Mouse (Mus musculus) cerebellum, adult 2 months (tissue): ENCODE data around the gene Cnr2. TPM values are rescaled to one million over a fixed set of nuclear protein-coding genes. Genes with fewer than 3 reads are reported as not detected.

Source experiments
- DNase-seq, 2 experiments: peaks; one replicate each; pipeline ENCODE4 v3.0.0; 2021
- H3K27ac ChIP-seq: fragments of 200-500 bp; 2 replicates; pipeline ENCODE4 v1.5.1; 2012; ENCODE audit warnings: low read length, control low read depth, inconsistent platforms; ENCODE audit not compliant: insufficient read depth
- H3K27me3 ChIP-seq: fragments of 200-500 bp; 2 replicates; pipeline ENCODE4 v1.6.1; 2012; ENCODE audit warnings: inconsistent platforms, mild to moderate bottlenecking, low read length, moderate library complexity; ENCODE audit not compliant: control insufficient read depth, insufficient read depth
- H3K4me1 ChIP-seq: fragments of 200-500 bp; 2 replicates; pipeline ENCODE4 v1.6.1; 2011; ENCODE audit warnings: low read length; ENCODE audit not compliant: control insufficient read depth, insufficient read depth
- H3K4me3 ChIP-seq: fragments of 200-500 bp; replicated peaks from 2 replicates; pipeline ENCODE3; 2011; ENCODE audit warnings: mild to moderate bottlenecking, low read depth, low read length, control low read depth; ENCODE audit not compliant: insufficient read depth
- CTCF ChIP-seq: fragments of 200-500 bp; IDR thresholded peaks from 2 replicates; pipeline ENCODE4 v1.5.1; 2011; ENCODE audit warnings: low read depth, mild to moderate bottlenecking, control low read depth, low read length, moderate library complexity, borderline replicate concordance; ENCODE audit not compliant: insufficient read depth
- POLR2A ChIP-seq: fragments of 200-500 bp; IDR thresholded peaks from 2 replicates; pipeline ENCODE4 v1.6.1; 2011; ENCODE audit warnings: low read length, control low read depth, borderline replicate concordance; ENCODE audit not compliant: insufficient read depth
- WGBS: fragments of 180-500 bp; shearing (Covaris S2); methylation state at CpG from one replicate; pipeline ENCODE4 v1.1.7; 2018; 5-methylcytosine and 5-hydroxymethylcytosine counted together
- polyA plus RNA-seq: library from polyadenylated mRNA; depleted of rRNA; stranded (reverse); fragments of >200 nt; gene quantifications from 2 replicates; pipeline ENCODE4 v1.2.3, GENCODE M21; 2012

Gene Cnr2
- polyA plus RNA-seq, 1 experiment, result 0.05 TPM

- TF ChIP-seq CTCF (no peak), POLR2A (no peak)
- no peak overlapping the region for H3K4me3 ChIP-seq
- no peaks in the 10 kb centered on the region for H3K4me1 ChIP-seq
- H3K27me3 ChIP-seq, result no peaks in the 10 kb centered on the region
- no peak overlapping the region for H3K27ac ChIP-seq
- 73% methylated on average over 5 of the region's 5 CpGs for WGBS
- no peak for DNase-seq
These were observed 4.8 kb downstream of the Cnr2 start for GRCm38 (mm10) chr4:135900008-135900407.

- Histone ChIP-seq H3K27ac (no peak overlapping the region), H3K4me1 (no peaks in the 10 kb centered on the region), H3K4me3 (no peak overlapping the region), H3K27me3 (no peaks in the 10 kb centered on the region)
- DNase-seq, result no peak
- no peak for TF ChIP-seq POLR2A
- no peak for TF ChIP-seq CTCF
- WGBS, result 72% methylated on average over 4 of the region's 4 CpGs
These were observed 7.5 kb downstream of the Cnr2 start for GRCm38 (mm10) chr4:135902606-135903242.

- no peak overlapping the region for H3K27ac ChIP-seq
- DNase-seq, result no peak
- H3K4me3 ChIP-seq, result no peak overlapping the region
- no peak for TF ChIP-seq POLR2A
- no peak for TF ChIP-seq CTCF
- no peaks in the 10 kb centered on the region for H3K4me1 ChIP-seq
- no peaks in the 10 kb centered on the region for H3K27me3 ChIP-seq
- 68% methylated on average over 1 of the region's 1 CpGs for WGBS
These were observed 9.6 kb downstream of the Cnr2 start for GRCm38 (mm10) chr4:135904810-135905209.

- 65% methylated on average over 3 of the region's 3 CpGs for WGBS
- H3K4me3 ChIP-seq, result no peak overlapping the region
- no peak overlapping the region for H3K27ac ChIP-seq
- TF ChIP-seq POLR2A (no peak), CTCF (no peak)
- H3K4me1 ChIP-seq, result no peaks in the 10 kb centered on the region
- H3K27me3 ChIP-seq, result no peaks in the 10 kb centered on the region; the same call in 1 of the 2 replicates
- no peak for DNase-seq
These were observed 11.4 kb downstream of the Cnr2 start for GRCm38 (mm10) chr4:135906633-135907032.

- Histone ChIP-seq H3K4me1 (peaks cover 6% of the 10 kb centered on the region; the same call in 1 of the 2 replicates), H3K27me3 (no peaks in the 10 kb centered on the region; the same call in 1 of the 2 replicates), H3K27ac (no peak overlapping the region), H3K4me3 (no peak overlapping the region)
- WGBS, result 59% methylated on average over 13 of the region's 13 CpGs
- DNase-seq, result no peak
- TF ChIP-seq POLR2A (no peak), CTCF (no peak)
These were observed 14.3 kb downstream of the Cnr2 start for GRCm38 (mm10) chr4:135909326-135910066.

- 52% methylated on average over 7 of the region's 7 CpGs for WGBS
- TF ChIP-seq CTCF, result no peak
- TF ChIP-seq POLR2A, result no peak
- H3K27ac ChIP-seq, result no peak overlapping the region
- H3K4me1 ChIP-seq, result peaks cover 6% of the 10 kb centered on the region; the same call in 1 of the 2 replicates
- no peaks in the 10 kb centered on the region; the same call in 1 of the 2 replicates for H3K27me3 ChIP-seq
- no peak overlapping the region for H3K4me3 ChIP-seq
- DNase-seq, result no peak
These were observed 16.3 kb downstream of the Cnr2 start for GRCm38 (mm10) chr4:135911531-135911930.

- no peaks in the 10 kb centered on the region; the same call in 1 of the 2 replicates for H3K27me3 ChIP-seq
- no peak overlapping the region for H3K4me3 ChIP-seq
- TF ChIP-seq CTCF, result no peak
- TF ChIP-seq POLR2A, result no peak
- no peak overlapping the region for H3K27ac ChIP-seq
- 62% methylated on average over 3 of the region's 3 CpGs for WGBS
- H3K4me1 ChIP-seq, result peaks cover 6% of the 10 kb centered on the region; the same call in 1 of the 2 replicates
- DNase-seq, result no peak
These were observed 17.0 kb downstream of the Cnr2 start for GRCm38 (mm10) chr4:135912164-135912563.

GRCm38 (mm10) chr4:135912835-135913234 is 17.6 kb downstream of the Cnr2 start:
- Histone ChIP-seq H3K27me3 (no peaks in the 10 kb centered on the region; the same call in 1 of the 2 replicates), H3K4me3 (no peak overlapping the region), H3K27ac (no peak overlapping the region), H3K4me1 (peaks cover 6% of the 10 kb centered on the region; the same call in 1 of the 2 replicates)
- TF ChIP-seq POLR2A (no peak), CTCF (no peak)
- no peak for DNase-seq
- 6% methylated on average over 3 of the region's 3 CpGs for WGBS
